In the genomic region with DNA sequence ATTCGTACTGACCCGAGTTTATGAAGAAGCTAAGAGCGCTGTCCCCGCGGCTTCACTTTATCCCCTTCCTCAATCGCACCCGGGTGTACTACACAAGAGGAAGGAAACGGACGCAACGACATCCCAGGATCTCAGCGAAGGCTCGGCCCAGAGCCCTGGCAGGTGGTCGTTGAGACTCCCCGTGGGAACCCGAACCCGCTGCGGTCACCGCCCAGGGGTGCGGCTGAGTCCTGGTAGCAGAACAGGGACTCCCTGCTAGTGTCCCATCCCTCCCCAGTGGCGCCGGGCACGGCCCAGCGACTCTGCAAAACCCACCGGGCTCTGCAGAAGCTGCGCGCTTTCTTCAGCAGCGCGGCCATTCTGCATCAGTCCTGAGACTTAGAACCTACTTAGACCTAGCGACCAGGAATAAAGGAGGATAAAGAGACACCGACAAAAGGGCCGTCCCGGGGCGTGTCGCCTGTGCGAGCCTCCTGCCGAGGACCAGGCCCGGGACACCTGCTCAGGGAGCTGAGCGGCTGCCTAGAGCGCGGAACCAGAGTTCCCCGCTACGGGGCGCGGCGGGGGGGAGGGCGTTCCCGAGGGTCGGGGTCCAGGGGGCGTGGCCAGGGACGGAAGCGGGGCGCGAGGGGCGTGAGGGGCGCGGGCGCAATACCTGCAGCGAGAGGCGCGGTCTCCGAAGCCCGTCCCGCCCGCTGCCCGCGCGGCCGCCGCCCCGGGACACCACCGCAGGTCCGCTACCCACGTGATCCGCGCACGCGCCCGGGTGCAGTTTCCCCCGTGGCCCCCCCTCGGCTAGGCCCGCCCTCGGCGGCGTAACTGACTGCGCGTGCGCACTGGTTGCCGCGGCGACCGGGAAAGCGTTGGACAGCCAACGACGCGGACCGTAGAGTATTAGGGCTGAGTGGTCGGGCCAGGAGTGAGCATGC, we compare ENCODE assay signal across 8 mouse cellular contexts. TPM values are rescaled to one million over a fixed set of nuclear protein-coding genes. Genes with fewer than 3 reads are reported as not detected.
A peak's percentile ranks its signal among the peaks of the same experiment; 100 is the strongest.
DNase-seq lines count a peak whose midpoint lies in the region; ATAC-seq lines count a peak whose summit lies in the region.

A gene (minus strand): TSS at position 747 of the 929 bp plus-strand sequence.
A gene (plus strand): TSS at position 799 of the 929 bp plus-strand sequence.

- H3K4me3 ChIP-seq in brown adipose tissue, adult 24 weeks (ENCODE audit: insufficient read depth, low read depth, low read length) = peak within 1 kb of the TSS; percentile 96
- peak within 1 kb of the TSS; percentile 73 for H3K4me3 ChIP-seq in heart, embryonic 13.5 days
- peak within 1 kb of the TSS; percentile 85 for H3K4me3 ChIP-seq in liver, embryonic 12.5 days

- peak within 1 kb of the TSS; percentile 99 for H3K4me2 ChIP-seq in heart, embryonic 13.5 days
- H3K4me2 ChIP-seq in liver, embryonic 12.5 days = peak within 1 kb of the TSS; percentile 97

- peak; percentile 86 for ATAC-seq in erythroid progenitor cell, adult 5-6 weeks (replicated peaks; ENCODE audit: low FRiP score, poor library complexity, severe bottlenecking)
- peak; percentile 90 for ATAC-seq in heart, embryonic 13.5 days (ENCODE audit: extremely low read depth, insufficient number of reproducible peaks, low FRiP score, low TSS enrichment)
- ATAC-seq in liver, embryonic 12.5 days = peak; percentile 88

- H3K9ac ChIP-seq in heart, embryonic 13.5 days = peak within 1 kb of the TSS; percentile 88
- H3K9ac ChIP-seq in liver, embryonic 12.5 days = peak within 1 kb of the TSS; percentile 84

- no peaks in the 10 kb centered on the region for H3K36me3 ChIP-seq in heart, embryonic 13.5 days
- H3K36me3 ChIP-seq in liver, embryonic 12.5 days = no peaks in the 10 kb centered on the region
- H3K36me3 ChIP-seq in splenic B cell, adult 2 months (ENCODE audit: control insufficient read depth, insufficient read depth, low read length, poor library complexity, severe bottlenecking) = no peaks in the 10 kb centered on the region

- peaks cover 39% of the 10 kb centered on the region for H3K27me3 ChIP-seq in heart, embryonic 13.5 days (replicated peaks)
- H3K27me3 ChIP-seq in liver, embryonic 12.5 days (replicated peaks) = peaks cover 22% of the 10 kb centered on the region
- no peaks in the 10 kb centered on the region for H3K27me3 ChIP-seq in splenic B cell, adult 2 months (ENCODE audit: control insufficient read depth, insufficient read depth, low read length, poor library complexity, severe bottlenecking)

- H3K4me1 ChIP-seq in brown adipose tissue, adult 24 weeks (ENCODE audit: control insufficient read depth, insufficient read depth, insufficient read length, low read length) = no peaks in the 10 kb centered on the region
- H3K4me1 ChIP-seq in heart, embryonic 13.5 days = peaks cover 27% of the 10 kb centered on the region
- H3K4me1 ChIP-seq in liver, embryonic 12.5 days = peaks cover 73% of the 10 kb centered on the region

- no peaks in the 10 kb centered on the region for H3K9me3 ChIP-seq in heart, embryonic 13.5 days
- no peaks in the 10 kb centered on the region for H3K9me3 ChIP-seq in liver, embryonic 12.5 days (replicated peaks)

- 1% methylated on average over 88 of the region's 97 CpGs for WGBS in heart, embryonic 13.5 days
- WGBS in liver, embryonic 12.5 days (ENCODE audit: insufficient replicate concordance) = under 1% methylated on average over 75 of the region's 97 CpGs

- peak; percentile 97 for DNase-seq in CD4-positive, CD25-positive, alpha-beta regulatory T cell, adult 2 months (ENCODE audit: low read depth, low spot score)
- peak; percentile 98 for DNase-seq in kidney, postnatal 10 days
- peak; percentile 95 for DNase-seq in naive thymus-derived CD4-positive, alpha-beta T cell, adult 2 months (ENCODE audit: low read depth)
- DNase-seq in splenic B cell, adult 2 months (ENCODE audit: low read depth, low spot score) = peak; percentile 96

- H3K27ac ChIP-seq in brown adipose tissue, adult 24 weeks (replicated peaks; ENCODE audit: low read depth, low read length) = no peak within 1 kb of the TSS
- peak within 1 kb of the TSS; percentile 65 for H3K27ac ChIP-seq in heart, embryonic 13.5 days (replicated peaks)
- peak within 1 kb of the TSS; percentile 79 for H3K27ac ChIP-seq in liver, embryonic 12.5 days

RNA-seq across cellular contexts. Expression of the first gene that starts in this region (rescaled TPM):
- polyA plus RNA-seq in brown adipose tissue, adult 24 weeks (2012; ENCODE audit: insufficient read depth, insufficient read length, missing spikeins) = 7.8 and 9.6 TPM in 2 replicates
- total RNA-seq in erythroid progenitor cell, adult 5-6 weeks (2015; ENCODE audit: low replicate concordance) = 8.4 and 15.9 TPM in 2 replicates
- 24.1 and 26.2 TPM in 2 replicates for total RNA-seq in erythroid progenitor cell, adult 5-6 weeks (2017; ENCODE audit: low replicate concordance)
- polyA plus RNA-seq in heart, embryonic 13.5 days (2015; fragmentation: Nextera tagmentation; extraction: Ambion mirVana) = 31.3 and 32.4 TPM in 2 replicates
- polyA plus RNA-seq in liver, embryonic 12.5 days (2016; fragmentation: Nextera tagmentation; extraction: Ambion mirVana) = 25.0 and 25.5 TPM in 2 replicates

RNA-seq across cellular contexts. Expression of the second gene that starts in this region (rescaled TPM):
- polyA plus RNA-seq in brown adipose tissue, adult 24 weeks (2012; ENCODE audit: insufficient read depth, insufficient read length, missing spikeins) = not detected in 2 replicates
- total RNA-seq in erythroid progenitor cell, adult 5-6 weeks (2015; ENCODE audit: low replicate concordance) = not detected in 2 replicates
- not detected in 2 replicates for total RNA-seq in erythroid progenitor cell, adult 5-6 weeks (2017; ENCODE audit: low replicate concordance)
- 0.17 and 0.24 TPM in 2 replicates for polyA plus RNA-seq in heart, embryonic 13.5 days (2015; fragmentation: Nextera tagmentation; extraction: Ambion mirVana)
- polyA plus RNA-seq in liver, embryonic 12.5 days (2016; fragmentation: Nextera tagmentation; extraction: Ambion mirVana) = 0.11 and 0.13 TPM in 2 replicates
